Mouse (Mus musculus): ENCODE results near the gene Sgf29.
"Not testable (repeated sequence)": the region's sequence is repeated elsewhere in the genome, so short reads cannot be mapped to it uniquely, and the experiment has no call there.

Gene Sgf29

DNA sequence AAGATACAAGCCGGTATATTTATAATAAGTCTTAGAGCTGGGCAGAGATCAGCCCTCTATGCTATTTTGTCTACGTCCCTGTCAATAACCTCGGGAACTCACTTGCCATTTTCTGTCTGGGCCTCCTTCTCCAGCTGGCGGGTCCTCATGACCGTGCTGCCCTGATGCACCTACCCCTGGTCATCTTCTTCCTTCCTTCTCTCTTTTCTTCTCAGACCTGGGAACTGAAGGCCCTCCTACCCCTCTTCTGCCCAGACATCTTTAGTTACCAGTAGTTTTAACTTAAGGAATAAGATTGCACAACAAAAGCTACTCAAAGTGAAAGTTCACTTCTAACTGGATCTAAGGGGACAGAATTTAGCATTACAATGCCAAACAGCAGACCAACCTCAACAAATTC is 30.6 kb downstream of the Sgf29 start:
- DNase-seq (ENCODE audit: low read depth, low spot score), result no peak

GRCm38 (mm10) chr7:126681221-126681620 is 32.1 kb downstream of the Sgf29 start:
- no peak for DNase-seq (ENCODE audit: low read depth, low spot score)

GRCm38 (mm10) chr7:126688156-126688555 is 39.0 kb downstream of the Sgf29 start:
- DNase-seq (ENCODE audit: low read depth, low spot score), result not testable (repeated sequence)

DNA sequence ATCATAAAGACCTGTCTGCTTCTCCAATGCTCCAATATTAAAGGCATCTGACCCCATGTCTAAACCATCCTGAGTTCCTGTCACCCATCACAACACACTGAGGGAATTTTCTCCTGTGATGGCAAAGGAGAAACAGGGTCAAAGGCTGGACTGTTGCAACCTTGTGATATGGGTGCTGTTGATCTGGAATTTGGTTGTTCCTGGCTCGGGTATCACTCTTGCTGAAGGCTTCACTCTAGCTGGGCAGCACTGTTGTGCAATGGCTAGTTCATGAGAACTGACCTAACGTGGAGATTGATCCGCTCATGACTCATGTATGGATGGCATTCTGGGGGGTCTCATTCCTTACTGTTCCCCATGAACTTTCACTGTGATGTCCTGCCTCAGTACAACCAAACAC is 39.9 kb downstream of the Sgf29 start:
- DNase-seq (ENCODE audit: low read depth, low spot score), result no peak

DNA sequence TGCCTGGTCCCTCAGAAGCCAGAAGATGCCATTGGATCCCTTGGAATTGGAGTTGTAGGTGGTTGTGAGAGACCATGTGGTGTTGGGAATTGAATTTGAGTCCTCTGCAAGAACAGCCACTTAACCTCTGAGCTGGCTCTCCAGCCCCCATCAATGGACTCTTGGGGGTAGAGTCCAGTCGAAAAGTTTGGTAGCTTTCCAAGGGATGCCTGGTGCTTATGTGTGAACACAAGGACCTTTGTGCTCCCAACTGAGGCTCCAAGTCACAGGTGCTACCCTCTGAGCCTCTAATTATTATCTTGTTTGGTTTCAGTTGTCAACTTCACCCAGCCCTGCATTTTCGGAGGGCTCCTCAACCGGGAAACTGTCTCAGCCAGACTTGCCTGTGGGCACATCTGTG is 41.6 kb downstream of the Sgf29 start:
- no peak for DNase-seq (ENCODE audit: low read depth, low spot score)

DNA sequence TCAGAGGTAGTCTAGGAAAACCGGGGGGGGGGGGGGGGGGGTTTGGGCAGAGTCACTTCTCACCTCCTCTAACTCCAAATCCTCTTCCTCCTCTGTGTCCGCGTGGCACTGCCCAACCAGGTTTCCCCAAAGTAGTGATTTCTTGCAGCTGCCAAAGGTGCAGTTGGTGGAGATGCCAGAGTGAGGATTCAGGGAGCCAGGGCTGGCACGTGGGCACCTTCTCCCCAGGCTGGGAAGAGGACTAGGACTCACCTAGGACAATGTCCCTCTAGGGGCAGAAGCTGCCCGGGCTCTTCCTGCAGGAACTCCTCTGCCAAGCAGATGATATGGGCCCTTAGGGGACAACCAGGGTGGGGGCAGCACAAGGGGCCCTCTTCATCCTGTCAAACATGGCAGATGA is 42.6 kb downstream of the Sgf29 start:
- no peak for DNase-seq (ENCODE audit: low read depth, low spot score)

GRCm38 (mm10) chr7:126692426-126692825 is 43.3 kb downstream of the Sgf29 start:
- DNase-seq (ENCODE audit: low read depth, low spot score), result no peak

GRCm38 (mm10) chr7:126693256-126693655 is 44.1 kb downstream of the Sgf29 start:
- no peak for DNase-seq (ENCODE audit: low read depth, low spot score)

GRCm38 (mm10) chr7:126693781-126694180 is 44.7 kb downstream of the Sgf29 start:
- DNase-seq (ENCODE audit: low read depth, low spot score), result no peak

DNA sequence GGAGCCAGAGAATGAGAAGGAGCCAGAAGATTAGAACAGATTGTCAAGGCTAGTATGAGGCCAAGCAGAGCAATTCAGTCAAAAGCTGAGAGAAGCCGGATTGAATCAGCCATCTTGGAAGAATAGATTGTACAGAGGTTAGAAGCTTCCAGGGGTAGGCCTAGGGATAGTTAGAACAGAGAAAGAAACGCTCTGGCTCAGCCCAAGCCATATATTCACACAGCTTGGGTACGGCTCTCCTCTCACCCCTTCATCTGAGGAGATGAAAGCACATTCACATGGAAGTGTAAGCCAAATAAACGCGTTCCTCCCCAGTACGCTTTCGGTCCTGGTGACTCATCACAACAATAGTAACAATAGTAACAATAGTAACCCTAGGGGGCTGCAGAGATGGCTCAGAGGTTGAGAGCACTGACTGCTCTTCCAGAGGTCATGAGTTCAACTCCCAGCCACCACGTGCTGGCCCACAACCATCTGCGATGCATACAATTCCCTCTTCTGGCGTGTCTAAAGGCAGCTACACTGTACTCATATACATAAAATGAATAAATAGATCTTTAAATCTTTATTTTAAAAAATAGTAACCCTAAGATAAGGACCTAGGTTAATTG is 45.4 kb downstream of the Sgf29 start:
- DNase-seq (ENCODE audit: low read depth, low spot score), result no peak

- no peak for DNase-seq (ENCODE audit: low read depth, low spot score)
These were observed 46.1 kb downstream of the Sgf29 start, which contains the start of gene Bola2 for GRCm38 (mm10) chr7:126695210-126695611. Bola2 (plus strand) TSS chr7:126695401.

DNA sequence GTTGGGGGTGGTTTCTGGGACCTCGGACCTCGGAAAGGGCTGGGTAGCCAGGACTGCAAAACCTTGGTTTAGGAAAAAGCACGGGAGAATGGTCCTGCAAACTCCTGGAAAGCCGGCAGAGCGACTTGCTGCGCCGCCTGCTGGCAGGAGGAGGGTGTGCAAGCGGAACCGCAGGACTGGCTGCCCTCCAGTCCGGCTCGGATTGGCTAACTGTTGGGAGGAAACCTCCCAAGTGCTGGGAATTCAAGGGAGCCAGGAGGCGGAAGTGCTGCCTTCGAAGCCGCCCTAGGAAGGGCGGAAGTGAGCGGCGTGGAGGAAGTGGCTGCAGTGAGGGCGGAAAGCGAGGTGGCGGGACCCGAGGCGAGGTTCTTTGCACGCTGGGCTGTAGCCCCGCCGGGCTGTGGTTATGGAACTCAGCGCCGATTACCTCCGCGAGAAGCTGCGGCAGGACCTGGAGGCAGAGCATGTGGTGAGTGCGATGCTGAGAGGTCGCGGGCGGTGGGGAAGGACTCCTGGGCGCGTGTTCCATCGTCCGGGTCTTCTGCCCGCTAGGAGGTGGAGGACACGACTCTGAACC is 46.6 kb downstream of the Sgf29 start, which contains the start of gene Slx1b:
Slx1b (minus strand) TSS at position 154 of the 577 bp plus-strand sequence.
- DNase-seq (ENCODE audit: low read depth, low spot score), result peak; percentile 97

- DNase-seq (ENCODE audit: low read depth, low spot score), result no peak
These were observed 47.2 kb downstream of the Sgf29 start for GRCm38 (mm10) chr7:126696303-126696702.

DNA sequence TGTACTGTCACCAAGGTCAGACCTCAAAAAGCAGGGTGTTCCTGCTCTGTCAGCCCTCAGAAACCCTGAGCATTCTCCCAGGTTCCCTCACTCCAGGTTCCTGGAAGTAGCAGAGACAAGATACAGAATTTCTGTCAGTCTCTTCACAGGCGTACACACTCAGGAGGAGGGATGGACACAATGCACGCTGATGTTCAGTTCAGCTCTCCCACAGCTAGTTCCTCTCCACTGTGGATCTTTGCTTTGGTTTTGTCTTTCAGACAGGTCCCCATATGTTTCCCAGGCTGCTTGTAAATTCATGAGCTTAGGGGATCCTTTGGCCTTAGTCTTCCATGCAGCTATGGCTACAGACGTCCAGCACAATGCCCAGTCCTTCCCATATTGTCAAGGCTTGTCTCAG is 47.8 kb downstream of the Sgf29 start:
- no peak for DNase-seq (ENCODE audit: low read depth, low spot score)

DNA sequence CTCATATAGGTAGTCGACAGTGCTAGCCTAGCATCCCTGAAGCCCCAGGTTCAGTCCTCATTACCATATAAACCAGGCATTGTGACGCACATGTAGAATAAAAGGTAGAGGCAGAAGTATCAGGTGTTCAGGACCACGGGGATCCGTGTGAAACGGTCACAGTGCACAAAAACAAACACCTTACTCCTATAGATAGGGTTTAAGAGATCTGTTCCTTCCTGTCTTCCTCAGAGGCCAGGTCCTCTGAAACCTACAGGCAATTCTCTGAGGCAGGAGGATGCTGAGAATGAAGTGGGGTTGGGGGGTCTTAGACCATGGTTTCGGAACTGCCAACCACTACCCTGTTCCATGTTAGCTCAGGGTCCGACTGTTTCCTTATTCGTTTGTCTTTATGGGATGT is 48.7 kb downstream of the Sgf29 start:
- DNase-seq (ENCODE audit: low read depth, low spot score), result no peak

DNA sequence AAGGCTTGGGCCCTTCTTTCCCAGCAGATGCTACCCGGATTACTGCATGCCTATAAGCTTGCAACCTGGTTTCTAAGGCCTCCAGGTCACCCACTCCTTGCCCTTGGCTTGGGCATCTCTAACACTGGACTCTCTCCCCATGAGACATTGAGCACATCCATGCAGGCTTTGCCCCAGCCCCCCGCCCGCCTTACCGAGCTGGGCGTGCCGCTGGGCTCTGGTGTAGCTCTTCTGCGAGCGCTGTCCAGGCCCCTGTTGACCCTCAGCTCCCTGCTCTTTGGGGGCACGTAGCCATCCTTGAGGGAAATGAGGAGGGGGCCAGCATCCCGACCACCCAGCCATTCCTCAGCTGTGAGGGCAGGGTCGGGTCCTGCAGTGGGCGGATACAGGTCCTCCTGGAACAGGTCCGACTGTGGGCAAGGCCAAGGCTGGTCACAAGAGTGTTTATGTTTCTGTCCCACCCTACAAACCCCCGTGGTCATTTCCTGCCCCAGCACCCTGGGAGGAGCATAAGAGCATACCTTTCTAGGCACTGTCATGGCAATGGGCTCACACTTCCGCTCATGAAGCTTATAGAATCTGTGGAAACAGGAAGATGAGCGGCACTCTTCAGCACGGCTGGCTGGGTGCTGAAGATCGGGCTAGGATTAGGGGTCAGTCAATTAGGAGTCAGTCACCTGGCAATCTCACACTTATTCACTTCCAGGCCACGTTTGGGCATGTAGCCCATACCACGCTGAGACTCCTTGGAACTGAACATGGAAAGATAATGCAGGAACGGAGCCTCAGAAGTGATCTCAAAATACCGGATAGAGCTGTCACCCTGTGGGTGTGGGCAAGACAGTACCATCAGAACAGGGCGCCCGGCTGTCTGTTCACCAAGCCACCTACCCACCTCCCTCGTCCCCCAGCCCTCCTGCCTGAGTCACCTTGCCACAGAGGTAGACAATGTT is 51.2 kb downstream of the Sgf29 start:
- DNase-seq (ENCODE audit: low read depth, low spot score), result no peak

DNA sequence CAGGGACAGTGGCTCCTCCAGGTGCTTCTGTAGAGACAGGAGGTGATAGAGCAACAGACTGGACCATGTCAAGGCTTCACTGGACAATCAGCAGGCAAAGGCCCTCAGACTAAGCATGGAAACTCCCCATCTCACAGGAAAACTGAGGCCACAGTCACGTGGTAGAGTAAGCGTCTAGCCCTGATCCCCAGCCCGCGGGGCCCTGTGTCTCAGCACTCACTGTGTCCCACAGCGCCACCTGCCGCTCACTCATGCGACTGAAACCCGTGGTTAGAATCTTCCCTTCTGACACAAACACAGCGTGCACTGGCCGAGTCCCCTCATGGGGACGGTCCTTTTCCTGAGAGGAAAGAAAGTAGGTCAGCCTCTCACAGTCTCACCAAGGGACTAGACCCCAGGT is 52.0 kb downstream of the Sgf29 start:
- DNase-seq (ENCODE audit: low read depth, low spot score), result no peak

DNA sequence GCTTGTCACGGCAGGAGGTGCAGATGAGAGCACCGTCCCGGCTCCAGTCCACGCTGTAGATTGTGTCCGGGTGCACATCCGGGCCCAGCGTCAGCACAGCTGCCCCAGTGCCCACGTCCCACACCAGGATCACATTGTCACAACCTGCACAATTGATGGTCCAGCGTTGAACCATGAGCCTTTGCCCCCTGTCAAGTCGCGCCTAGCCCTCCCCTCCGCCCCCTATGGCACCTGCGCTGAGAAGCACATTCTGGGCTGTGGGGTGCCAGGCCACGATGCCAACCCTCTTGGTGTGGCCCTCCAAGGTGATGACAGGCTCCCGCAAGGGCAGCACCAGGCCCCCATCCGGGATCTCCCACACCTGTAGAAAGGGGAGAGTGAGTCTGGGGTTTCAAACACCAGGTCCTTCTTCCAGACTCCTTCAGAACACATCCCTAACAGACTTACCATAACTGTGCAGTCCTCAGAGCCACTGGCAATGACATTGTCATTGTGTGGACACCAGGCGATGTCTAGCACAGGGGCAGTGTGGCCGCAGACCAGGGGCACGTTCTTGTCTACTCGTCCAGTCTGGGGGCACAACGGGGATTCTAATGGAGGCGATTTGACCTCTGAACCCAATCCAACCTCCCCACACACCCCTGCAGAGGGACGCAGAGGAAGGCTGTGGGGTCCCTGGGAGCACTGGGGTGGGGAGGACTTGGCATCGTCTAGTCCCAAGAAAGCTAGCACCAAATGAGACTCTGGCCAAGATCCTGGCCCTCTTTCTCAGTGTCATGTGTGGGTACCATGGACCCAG is 52.6 kb downstream of the Sgf29 start:
- no peak for DNase-seq (ENCODE audit: low read depth, low spot score)

DNA sequence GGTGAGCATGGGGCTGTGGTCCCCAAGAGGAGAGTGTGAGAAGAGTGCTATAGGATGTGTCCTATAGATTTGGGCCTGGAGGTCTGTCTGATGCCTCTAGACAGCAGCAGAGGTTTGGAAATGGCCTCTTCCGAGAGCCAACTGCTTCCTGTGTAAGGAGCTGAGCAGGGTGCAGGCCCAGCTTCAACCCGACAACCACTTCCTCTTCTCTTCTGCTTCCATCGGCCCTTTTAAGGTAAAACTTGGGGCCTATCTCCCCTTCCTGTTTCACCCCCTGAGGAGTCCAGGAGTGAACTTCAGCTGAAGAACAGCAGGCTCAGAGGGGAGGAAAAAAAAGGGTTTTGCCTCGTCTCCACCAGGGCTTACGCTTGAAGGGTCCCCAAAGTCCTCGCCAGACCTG is 53.2 kb downstream of the Sgf29 start:
- no peak for DNase-seq (ENCODE audit: low read depth, low spot score)

DNA sequence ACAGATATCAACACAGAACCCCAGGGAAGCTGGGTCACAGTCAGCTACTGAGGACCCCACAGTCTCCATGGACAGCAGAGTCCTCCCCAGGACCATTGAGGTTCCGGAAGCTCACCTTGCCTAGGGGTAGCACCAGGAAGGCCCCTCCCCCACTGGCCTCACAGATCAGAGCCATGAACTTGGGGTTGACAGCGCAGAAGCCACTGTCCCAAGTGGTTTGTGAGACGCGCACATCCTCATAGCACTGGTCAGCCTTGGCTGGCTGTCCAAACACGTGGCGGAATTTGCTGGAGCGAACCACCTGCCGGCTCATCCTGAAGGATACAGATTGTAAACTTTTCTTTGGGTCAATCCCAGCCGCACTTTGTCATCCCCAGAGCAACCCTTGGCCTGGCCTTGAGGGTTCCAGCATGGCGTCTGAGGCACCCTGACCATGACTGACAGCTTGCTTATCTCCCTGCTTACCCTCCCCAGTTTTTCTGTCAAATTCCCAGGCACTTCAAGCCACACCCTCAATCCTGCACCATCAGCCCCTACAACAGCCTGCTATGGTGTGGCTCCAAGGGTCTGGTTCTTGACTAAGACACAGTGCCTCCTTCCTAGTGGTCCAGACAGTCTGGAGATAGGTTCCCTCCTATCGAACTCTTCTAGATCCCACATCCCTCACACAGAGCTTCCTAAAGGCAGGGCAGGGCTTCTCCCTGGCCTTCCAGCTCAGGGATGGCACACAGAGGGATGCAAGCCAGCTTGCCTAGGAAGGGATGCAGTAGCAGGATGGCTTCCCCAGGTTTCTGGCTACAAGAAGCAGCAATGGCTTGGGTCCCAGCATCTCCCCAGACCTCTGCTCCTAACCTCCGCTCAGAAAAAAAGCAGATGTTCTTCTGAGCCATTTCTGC is 54.0 kb downstream of the Sgf29 start:
- no peak for DNase-seq (ENCODE audit: low read depth, low spot score)

GRCm38 (mm10) chr7:126703757-126704077 is 54.6 kb downstream of the Sgf29 start:
- no peak for DNase-seq (ENCODE audit: low read depth, low spot score)
